Mouse (Mus musculus): ENCODE data around the gene Ranbp10.

DNA sequence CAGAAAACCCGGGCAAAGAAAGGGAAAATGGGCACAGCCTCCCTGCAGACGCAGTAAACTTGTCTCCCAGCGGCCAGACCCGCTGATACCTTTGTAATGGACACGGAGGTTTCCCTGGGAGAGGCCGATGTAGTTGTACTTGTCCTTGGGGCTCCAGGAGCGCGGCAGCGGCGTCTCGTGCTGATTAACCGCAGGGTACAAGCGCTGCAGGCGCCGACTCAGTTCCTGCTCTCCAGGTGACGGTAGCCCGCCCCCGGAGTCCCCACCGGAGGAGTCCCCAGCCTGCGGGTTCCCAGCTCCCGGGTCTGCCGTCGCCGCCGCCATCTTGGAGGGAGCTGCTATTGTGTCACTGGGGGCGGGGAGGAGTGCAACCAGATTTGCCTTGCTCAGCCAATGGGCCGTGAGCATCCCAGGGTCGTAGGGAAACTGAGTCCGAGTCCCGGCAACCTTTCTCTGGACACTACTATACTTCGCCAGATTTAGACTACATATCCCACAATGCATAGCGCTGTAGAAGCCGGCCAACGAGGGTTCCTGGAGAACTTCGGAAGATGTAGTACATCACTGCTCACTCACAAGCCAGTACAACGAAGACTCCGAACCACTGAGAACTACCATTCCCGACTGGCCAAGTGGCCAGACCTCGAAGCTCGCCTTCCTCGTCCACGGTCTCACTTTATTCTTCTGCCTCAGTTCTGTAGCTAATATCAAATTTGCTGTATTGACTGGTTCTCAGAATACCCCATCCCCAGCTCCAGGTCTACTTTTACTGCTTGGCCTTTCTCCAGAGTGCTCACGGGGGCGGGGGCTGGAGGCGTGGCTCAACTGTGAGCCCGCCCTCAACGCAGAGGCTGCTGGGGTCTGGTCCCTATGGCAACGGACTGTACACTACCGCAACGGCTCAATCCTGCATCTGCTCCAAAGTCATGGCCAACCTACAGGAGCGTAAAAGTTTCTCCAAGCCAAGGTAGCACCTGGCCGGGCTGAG, at the start of gene Ranbp10, which contains the start of gene Tsnaxip1:
- no peak for TF ChIP-seq CTCF (IDR thresholded peaks at IDR 0.05; ENCODE audit: insufficient read depth, low read length)
- TF ChIP-seq POLR2A (IDR thresholded peaks at IDR 0.05; ENCODE audit: borderline replicate concordance, extremely low read depth, low read depth, low read length), result peak; percentile 70; the same call in 1 of the 2 replicates

All from lung, adult 2 months (tissue).